Mouse (Mus musculus) limb, embryonic 10.5 days (tissue): ENCODE measurements at regions not wholly inside any gene's neighbourhood (a gene's known extent, or its start where the extent isn't known, plus 50 kb on each side); places are given as distances from the start of the nearest gene placed in this dataset.
"Not testable (repeated sequence)": the region's sequence is repeated elsewhere in the genome, so short reads cannot be mapped to it uniquely, and the experiment has no call there.

Experiments
- DNase-seq: peaks from one replicate; pipeline ENCODE4 v3.0.0-alpha.2; 2017; ENCODE audit warnings: low spot score
- H3K27ac ChIP-seq: fragments of 300-500 bp; sonication (generic); 2 replicates; pipeline ENCODE4 v1.5.1; 2016; ENCODE audit warnings: mild to moderate bottlenecking
- H3K27me3 ChIP-seq: fragments of 300-500 bp; sonication (generic); 2 replicates; pipeline ENCODE4 v1.6.1; 2016; ENCODE audit warnings: low read depth, mild to moderate bottlenecking; ENCODE audit not compliant: poor library complexity, severe bottlenecking
- H3K36me3 ChIP-seq: fragments of 300-500 bp; sonication (generic); 2 replicates; pipeline ENCODE4 v1.6.1; 2016; ENCODE audit warnings: mild to moderate bottlenecking, moderate library complexity
- H3K4me1 ChIP-seq: fragments of 300-500 bp; sonication (generic); 2 replicates; pipeline ENCODE4 v1.6.1; 2016
- H3K4me3 ChIP-seq: fragments of 300-500 bp; sonication (generic); 2 replicates; pipeline ENCODE4 v1.5.1; 2016; ENCODE audit warnings: mild to moderate bottlenecking, moderate library complexity
- H3K9me3 ChIP-seq: fragments of 300-500 bp; sonication (generic); replicated peaks from 2 replicates; pipeline ENCODE4 v1.6.1; 2016; ENCODE audit warnings: mild to moderate bottlenecking
- WGBS: fragments of 180-500 bp; shearing (Covaris S2); methylation state at CpG from one replicate; pipeline ENCODE4 v1.1.7; 2016; 5-methylcytosine and 5-hydroxymethylcytosine counted together

GRCm38 (mm10) chr15:41283199-41283598 is 1149.0 kb downstream of the 9330182O14Rik start:
- no peaks in the 10 kb centered on the region for H3K9me3 ChIP-seq
- H3K27me3 ChIP-seq: no peaks in the 10 kb centered on the region
- DNase-seq: no peak
- no peak overlapping the region for H3K4me3 ChIP-seq
- no peaks in the 10 kb centered on the region for H3K36me3 ChIP-seq
- H3K27ac ChIP-seq: no peak overlapping the region
- 85% methylated on average over 1 of the region's 1 CpGs for WGBS
- H3K4me1 ChIP-seq: no peaks in the 10 kb centered on the region

- WGBS: 79% methylated on average over 5 of the region's 5 CpGs
- no peak overlapping the region for H3K4me3 ChIP-seq
Observed at GRCm38 (mm10) chr15:41286809-41287413, 1152.7 kb downstream of the 9330182O14Rik start.

GRCm38 (mm10) chr15:41297419-41297818 is 1163.3 kb downstream of the 9330182O14Rik start:
- WGBS: 70% methylated on average over 4 of the region's 4 CpGs

More at GRCm38 (mm10) chr15:41286809-41287413, 1152.7 kb downstream of the 9330182O14Rik start:
- no peaks in the 10 kb centered on the region for H3K36me3 ChIP-seq
- no peak overlapping the region for H3K27ac ChIP-seq
- no peaks in the 10 kb centered on the region for H3K9me3 ChIP-seq
- no peaks in the 10 kb centered on the region for H3K27me3 ChIP-seq
- no peak for DNase-seq
- H3K4me1 ChIP-seq: no peaks in the 10 kb centered on the region

GRCm38 (mm10) chr15:41306638-41307037 is 1172.5 kb downstream of the 9330182O14Rik start:
- H3K27ac ChIP-seq: no peak overlapping the region
- 88% methylated on average over 1 of the region's 1 CpGs for WGBS
- no peaks in the 10 kb centered on the region for H3K27me3 ChIP-seq
- H3K4me3 ChIP-seq: no peak overlapping the region
- H3K4me1 ChIP-seq: no peaks in the 10 kb centered on the region
- H3K9me3 ChIP-seq: no peaks in the 10 kb centered on the region
- DNase-seq: no peak
- no peaks in the 10 kb centered on the region for H3K36me3 ChIP-seq

More at GRCm38 (mm10) chr15:41297419-41297818, 1163.3 kb downstream of the 9330182O14Rik start:
- no peak for DNase-seq
- Histone ChIP-seq H3K27me3 (no peaks in the 10 kb centered on the region), H3K4me1 (no peaks in the 10 kb centered on the region), H3K36me3 (no peaks in the 10 kb centered on the region), H3K9me3 (no peaks in the 10 kb centered on the region), H3K4me3 (no peak overlapping the region), H3K27ac (no peak overlapping the region)

- 63% methylated on average over 5 of the region's 5 CpGs for WGBS
- Histone ChIP-seq H3K27ac (no peak overlapping the region), H3K27me3 (no peaks in the 10 kb centered on the region), H3K4me1 (0 out of 2 replicates have a peak, but pooled peaks cover 3% of the 10 kb centered on the region), H3K36me3 (no peaks in the 10 kb centered on the region), H3K4me3 (no peak overlapping the region), H3K9me3 (no peaks in the 10 kb centered on the region)
- DNase-seq: no peak
Observed at GRCm38 (mm10) chr15:41311728-41312320, 1177.7 kb downstream of the 9330182O14Rik start.

GRCm38 (mm10) chr15:41314916-41315315 is 1180.8 kb downstream of the 9330182O14Rik start:
- Histone ChIP-seq H3K27ac (no peak overlapping the region), H3K9me3 (no peaks in the 10 kb centered on the region), H3K4me1 (0 out of 2 replicates have a peak, but pooled peaks cover 3% of the 10 kb centered on the region), H3K36me3 (no peaks in the 10 kb centered on the region), H3K27me3 (no peaks in the 10 kb centered on the region), H3K4me3 (no peak overlapping the region)
- WGBS: 78% methylated on average over 4 of the region's 4 CpGs
- DNase-seq: no peak

GRCm38 (mm10) chr15:41325633-41326252 is 1191.6 kb downstream of the 9330182O14Rik start:
- Histone ChIP-seq H3K27me3 (no peaks in the 10 kb centered on the region), H3K9me3 (no peaks in the 10 kb centered on the region), H3K4me3 (no peak overlapping the region), H3K27ac (no peak overlapping the region), H3K4me1 (no peaks in the 10 kb centered on the region), H3K36me3 (no peaks in the 10 kb centered on the region)
- DNase-seq: peak; percentile 40
- WGBS: 27% methylated on average over 7 of the region's 7 CpGs

GRCm38 (mm10) chr15:41329286-41329685 is 1195.1 kb downstream of the 9330182O14Rik start:
- Histone ChIP-seq H3K27me3 (no peaks in the 10 kb centered on the region), H3K9me3 (no peaks in the 10 kb centered on the region)
- 86% methylated on average over 2 of the region's 2 CpGs for WGBS

GRCm38 (mm10) chr15:41330085-41330484 is 1195.9 kb downstream of the 9330182O14Rik start:
- 45% methylated on average over 2 of the region's 2 CpGs for WGBS
- Histone ChIP-seq H3K4me1 (no peaks in the 10 kb centered on the region), H3K4me3 (no peak overlapping the region), H3K36me3 (no peaks in the 10 kb centered on the region), H3K9me3 (no peaks in the 10 kb centered on the region), H3K27ac (no peak overlapping the region), H3K27me3 (no peaks in the 10 kb centered on the region)
- no peak for DNase-seq

More at GRCm38 (mm10) chr15:41329286-41329685, 1195.1 kb downstream of the 9330182O14Rik start:
- Histone ChIP-seq H3K4me1 (no peaks in the 10 kb centered on the region), H3K27ac (no peak overlapping the region), H3K36me3 (no peaks in the 10 kb centered on the region), H3K4me3 (no peak overlapping the region)
- no peak for DNase-seq

- no peaks in the 10 kb centered on the region for H3K4me1 ChIP-seq
- 86% methylated on average over 1 of the region's 1 CpGs for WGBS
- H3K4me3 ChIP-seq: no peak overlapping the region
Observed at GRCm38 (mm10) chr15:41332451-41332850, 1198.3 kb downstream of the 9330182O14Rik start.

GRCm38 (mm10) chr15:41333165-41333564 is 1199.0 kb downstream of the 9330182O14Rik start:
- Histone ChIP-seq H3K27ac (no peak overlapping the region), H3K4me1 (no peaks in the 10 kb centered on the region), H3K36me3 (no peaks in the 10 kb centered on the region), H3K9me3 (no peaks in the 10 kb centered on the region), H3K27me3 (no peaks in the 10 kb centered on the region), H3K4me3 (no peak overlapping the region)
- no peak for DNase-seq
- 88% methylated on average over 3 of the region's 3 CpGs for WGBS

More at GRCm38 (mm10) chr15:41332451-41332850, 1198.3 kb downstream of the 9330182O14Rik start:
- DNase-seq: no peak
- Histone ChIP-seq H3K27me3 (no peaks in the 10 kb centered on the region), H3K36me3 (no peaks in the 10 kb centered on the region), H3K9me3 (no peaks in the 10 kb centered on the region), H3K27ac (no peak overlapping the region)

- 91% methylated on average over 2 of the region's 2 CpGs for WGBS
- not testable (repeated sequence) for H3K36me3 ChIP-seq, H3K27me3 ChIP-seq, H3K9me3 ChIP-seq, H3K27ac ChIP-seq, DNase-seq, H3K4me1 ChIP-seq, H3K4me3 ChIP-seq
Observed at GRCm38 (mm10) chr15:41340621-41341020, 1206.5 kb downstream of the 9330182O14Rik start.

- no peak for DNase-seq
- Histone ChIP-seq H3K27me3 (no peaks in the 10 kb centered on the region), H3K36me3 (no peaks in the 10 kb centered on the region), H3K4me3 (no peak overlapping the region), H3K4me1 (no peaks in the 10 kb centered on the region), H3K27ac (no peak overlapping the region), H3K9me3 (no peaks in the 10 kb centered on the region; the same call in 1 of the 2 replicates)
- 88% methylated on average over 2 of the region's 2 CpGs for WGBS
Observed at GRCm38 (mm10) chr15:41345554-41345953, 1211.4 kb downstream of the 9330182O14Rik start.
